Mouse (Mus musculus) cerebellum, adult 11 months (tissue): ENCODE results near the gene Vmn1r139.
"Not testable (repeated sequence)": the region's sequence is repeated elsewhere in the genome, so short reads cannot be mapped to it uniquely, and the experiment has no call there.

ENCODE experiments used
- DNase-seq: peaks from one replicate; pipeline ENCODE4 v3.0.0; 2022

The Vmn1r139 gene

DNA sequence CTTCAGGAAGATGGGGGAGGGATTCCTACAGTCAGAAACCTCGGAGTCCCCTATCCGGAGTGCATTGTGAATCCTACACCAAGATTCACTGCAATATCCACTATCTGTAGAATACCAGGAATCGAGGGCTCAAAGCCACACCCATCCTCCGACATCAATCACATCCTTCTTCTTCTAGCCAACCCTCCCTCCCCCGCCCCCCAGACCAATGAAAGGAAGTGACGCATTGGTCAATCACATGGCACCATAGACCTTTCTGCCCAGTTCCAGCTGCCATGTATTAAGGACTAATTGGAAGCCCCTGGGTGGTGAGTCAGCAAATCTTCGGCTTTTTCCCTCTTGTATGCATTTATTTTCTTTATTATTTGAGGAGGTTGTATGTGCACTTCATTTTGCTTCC, at the start of gene Vmn1r139:
TSS of gene Vmn1r139 (plus strand) at position 301 of the 400 bp plus-strand sequence.
- not testable (repeated sequence) for DNase-seq

DNA sequence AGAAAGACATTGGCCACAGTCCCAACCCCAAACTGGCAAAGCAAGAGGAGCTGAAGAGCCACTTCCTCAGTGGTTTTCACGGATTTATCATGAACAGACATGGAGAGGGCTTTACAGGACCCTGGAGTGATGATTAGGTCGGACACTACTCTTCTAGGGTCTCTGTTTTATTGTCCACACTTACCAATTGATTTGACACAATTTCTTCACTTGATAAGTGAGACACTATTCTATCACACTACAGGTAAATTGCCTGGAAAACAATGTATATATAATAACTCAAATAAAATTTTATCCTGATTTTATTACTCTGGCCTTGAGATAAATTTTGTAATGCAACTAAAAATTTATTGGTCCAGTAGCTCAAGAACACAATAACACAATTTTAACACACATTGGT, 40.1 kb upstream of the Vmn1r139 start, which contains the start of gene Vmn1r138:
TSS of gene Vmn1r138 (minus strand) at position 101 of the 400 bp plus-strand sequence.
- DNase-seq = not testable (repeated sequence)

- DNase-seq = not testable (repeated sequence)
These were observed 12.7 kb upstream of the Vmn1r139 start, which contains the start of gene Gm6176 for GRCm38 (mm10) chr7:22056205-22056604. Gm6176 (minus strand) TSS chr7:22056305.

- DNase-seq = not testable (repeated sequence)
These were observed 49.3 kb downstream of the Vmn1r139 start, which contains the start of gene Gm16451 for GRCm38 (mm10) chr7:22118145-22118544. Gm16451 (minus strand) TSS chr7:22118245.

DNA sequence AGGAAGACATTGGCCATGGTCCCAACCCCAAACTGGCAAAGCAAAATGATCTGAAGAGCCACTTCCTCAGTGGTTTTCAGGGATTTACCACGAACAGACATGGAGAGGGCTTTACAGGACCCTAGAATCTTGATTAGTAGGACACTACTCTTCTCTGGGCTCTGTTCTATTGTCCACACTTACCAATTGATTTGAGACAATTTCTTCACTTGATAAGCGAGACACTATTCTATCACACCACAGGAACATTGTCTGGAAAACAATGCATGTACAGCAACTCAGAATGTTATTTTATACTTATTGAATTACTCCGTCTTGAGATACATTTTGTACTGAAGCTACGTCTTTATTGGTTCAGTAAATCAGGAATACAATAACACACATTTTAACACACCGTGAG, 65.8 kb downstream of the Vmn1r139 start, which contains the start of gene Gm10666:
TSS of gene Gm10666 (minus strand) at position 101 of the 400 bp plus-strand sequence.
- DNase-seq = not testable (repeated sequence)
